Mouse (Mus musculus) cerebral cortex, adult 2 months (tissue): Measurements from ENCODE around the gene Dctn3.

Experiments
- WGBS: fragments of 180-500 bp; shearing (Covaris S2); methylation state at CpG from one replicate; pipeline ENCODE4 v1.1.7; 2018; 5-methylcytosine and 5-hydroxymethylcytosine counted together

Dctn3 gene

GRCm38 (mm10) chr4:41722918-41723351, at the start of gene Dctn3:
TSS of gene Dctn3 (minus strand) at chr4:41723170.
- WGBS = under 1% methylated on average over 27 of the region's 27 CpGs

- 67% methylated on average over 10 of the region's 10 CpGs for WGBS
Observed at GRCm38 (mm10) chr4:41767301-41767700, 44.3 kb upstream of the Dctn3 start.

GRCm38 (mm10) chr4:41763176-41763575, 40.2 kb upstream of the Dctn3 start:
- 40% methylated on average over 4 of the region's 6 CpGs for WGBS

DNA sequence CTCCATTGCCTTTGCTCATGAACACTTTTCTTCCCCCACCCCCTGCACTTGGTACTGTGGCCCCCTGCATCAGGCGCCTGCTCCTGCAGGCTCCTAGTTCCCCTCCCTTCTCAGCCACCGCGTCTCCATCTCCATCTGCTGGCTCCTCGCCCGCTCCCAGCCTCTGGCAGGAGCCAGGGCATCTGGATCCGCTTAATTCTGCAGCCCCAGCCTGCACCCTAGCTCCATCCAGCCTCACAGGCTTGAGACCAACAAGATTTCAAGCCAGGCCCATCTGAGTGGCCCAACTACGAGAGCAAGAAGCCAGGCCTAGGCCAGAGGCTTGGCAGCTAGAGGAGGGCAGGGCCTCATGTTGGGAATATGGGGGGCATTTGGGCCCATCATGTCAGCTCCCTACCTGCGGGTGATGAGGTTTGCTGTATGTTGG, 39.7 kb upstream of the Dctn3 start:
- 36% methylated on average over 8 of the region's 8 CpGs for WGBS

DNA sequence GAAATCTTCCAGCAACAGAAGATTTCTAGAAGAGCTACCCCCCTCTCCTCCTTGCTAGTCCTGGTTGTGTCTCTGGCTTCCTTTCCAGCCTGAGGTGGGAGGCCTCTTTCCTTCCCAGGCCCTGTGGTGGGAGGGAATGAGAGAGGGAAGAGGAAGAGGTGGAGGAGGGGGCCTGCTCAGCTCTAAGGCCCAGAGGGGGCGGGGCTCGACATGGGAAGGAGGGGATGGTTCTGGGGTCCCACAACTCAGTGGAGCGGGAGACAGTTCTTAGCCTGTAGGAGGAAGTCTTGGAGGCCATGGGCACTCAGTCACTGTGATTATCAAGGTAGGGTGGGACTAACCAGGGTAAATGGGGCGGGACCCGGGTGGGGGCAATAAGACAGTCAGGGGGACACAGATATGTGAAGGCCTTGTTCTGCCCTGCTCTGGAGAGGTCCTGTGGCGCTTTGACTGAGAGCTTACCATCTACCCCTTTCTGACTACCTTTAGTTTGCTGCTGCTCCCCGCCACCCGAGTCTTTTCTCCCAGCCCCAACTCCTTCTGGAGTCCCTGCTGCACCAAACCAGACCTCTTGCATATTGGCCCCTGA, 39.2 kb upstream of the Dctn3 start:
- 60% methylated on average over 8 of the region's 8 CpGs for WGBS

GRCm38 (mm10) chr4:41760911-41761310, 37.9 kb upstream of the Dctn3 start:
- WGBS = 56% methylated on average over 4 of the region's 4 CpGs

GRCm38 (mm10) chr4:41760288-41760721, 37.3 kb upstream of the Dctn3 start:
- WGBS = 8% methylated on average over 15 of the region's 15 CpGs

DNA sequence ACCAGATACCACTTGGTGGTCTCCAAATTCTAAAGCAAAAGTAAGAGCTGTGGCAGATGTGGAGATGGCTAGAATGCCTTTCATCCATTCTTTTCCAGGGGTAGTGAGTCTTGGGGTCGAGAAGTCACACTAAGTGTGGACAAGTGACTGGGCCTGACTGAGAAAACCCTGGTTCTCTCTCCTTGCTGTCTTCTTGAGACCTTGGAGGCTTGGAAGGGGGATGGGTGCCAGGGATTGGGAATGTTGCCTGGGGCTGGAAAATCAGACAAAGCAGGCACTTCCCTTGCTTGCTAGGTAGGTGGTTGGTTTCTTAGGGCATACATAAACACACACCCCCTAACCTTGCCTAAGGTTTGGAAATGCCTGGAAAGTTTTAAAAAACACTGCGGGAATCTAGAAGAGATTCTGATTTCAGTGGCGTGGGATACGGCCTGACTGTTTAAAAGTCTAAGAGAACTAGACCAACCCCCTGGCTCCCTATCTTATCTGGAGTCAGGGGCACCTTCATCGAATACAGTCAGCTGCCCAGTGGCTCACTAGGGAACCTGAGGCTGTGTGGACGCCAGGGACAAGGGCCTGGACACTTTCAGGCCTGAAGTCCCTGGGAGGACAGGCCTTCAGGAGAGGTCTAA, 36.8 kb upstream of the Dctn3 start:
- 39% methylated on average over 6 of the region's 6 CpGs for WGBS

- WGBS = 42% methylated on average over 9 of the region's 9 CpGs
Observed at GRCm38 (mm10) chr4:41759206-41759605, 36.2 kb upstream of the Dctn3 start.

GRCm38 (mm10) chr4:41758701-41759100, 35.7 kb upstream of the Dctn3 start:
- 80% methylated on average over 4 of the region's 4 CpGs for WGBS

DNA sequence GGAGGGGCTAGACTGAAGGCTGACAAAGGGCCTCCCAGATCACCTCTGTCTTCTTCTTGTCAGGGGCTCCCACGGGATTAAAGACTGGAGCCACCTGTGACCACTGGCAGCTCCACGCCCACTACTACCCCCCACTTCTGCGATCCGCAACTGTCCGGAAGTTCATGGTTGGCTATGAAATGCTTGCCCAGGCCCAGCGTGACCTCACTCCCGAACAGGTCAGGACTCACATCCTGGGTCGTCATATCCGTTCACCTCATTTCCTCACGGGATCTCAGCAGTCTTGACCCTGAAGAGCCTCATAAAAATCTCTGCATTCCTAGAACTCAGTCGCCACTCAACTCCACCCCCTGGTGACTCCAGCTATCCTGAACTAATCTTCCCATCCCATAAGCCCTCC, 35.1 kb upstream of the Dctn3 start:
- 76% methylated on average over 11 of the region's 11 CpGs for WGBS

- WGBS = 89% methylated on average over 13 of the region's 13 CpGs
Observed at GRCm38 (mm10) chr4:41757321-41757720, 34.4 kb upstream of the Dctn3 start.

GRCm38 (mm10) chr4:41756440-41756839, 33.5 kb upstream of the Dctn3 start:
- 60% methylated on average over 8 of the region's 8 CpGs for WGBS

- under 1% methylated on average over 57 of the region's 57 CpGs for WGBS
Observed at GRCm38 (mm10) chr4:41755338-41756305, 32.7 kb upstream of the Dctn3 start, which contains the start of gene Sigmar1. TSS of gene Sigmar1 (minus strand) at chr4:41756157.

DNA sequence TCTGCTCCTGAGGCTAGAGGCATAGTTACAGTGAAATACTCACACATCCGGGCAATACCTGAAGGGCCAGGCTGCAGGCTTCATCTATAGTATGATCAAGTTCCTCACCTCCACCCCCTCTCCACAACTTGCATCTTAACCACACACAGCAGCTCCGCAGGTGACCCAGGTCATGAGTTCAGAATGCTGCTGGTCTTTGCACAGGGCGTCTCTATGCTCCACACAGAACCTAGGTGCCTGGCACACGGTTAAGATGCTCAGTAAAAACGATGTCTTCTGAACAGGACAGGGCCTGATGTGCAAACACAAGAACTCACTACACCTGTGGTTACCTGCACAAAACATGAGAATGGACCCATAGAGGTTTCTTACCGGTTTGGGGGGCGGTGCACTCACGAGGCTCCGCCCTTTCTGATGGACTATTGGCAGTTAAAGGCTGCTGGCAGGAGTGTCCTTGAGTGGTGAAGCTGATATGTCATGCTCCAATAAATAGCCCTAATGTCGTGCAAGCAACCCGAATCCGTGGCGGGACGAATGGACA, 31.9 kb upstream of the Dctn3 start, which contains the start of gene Galt:
Gene Galt, plus strand, starts transcription at position 432 of the 541 bp plus-strand sequence.
- 13% methylated on average over 14 of the region's 14 CpGs for WGBS

- WGBS = 95% methylated on average over 1 of the region's 1 CpGs
Observed at GRCm38 (mm10) chr4:41745021-41745420, 22.1 kb upstream of the Dctn3 start.

DNA sequence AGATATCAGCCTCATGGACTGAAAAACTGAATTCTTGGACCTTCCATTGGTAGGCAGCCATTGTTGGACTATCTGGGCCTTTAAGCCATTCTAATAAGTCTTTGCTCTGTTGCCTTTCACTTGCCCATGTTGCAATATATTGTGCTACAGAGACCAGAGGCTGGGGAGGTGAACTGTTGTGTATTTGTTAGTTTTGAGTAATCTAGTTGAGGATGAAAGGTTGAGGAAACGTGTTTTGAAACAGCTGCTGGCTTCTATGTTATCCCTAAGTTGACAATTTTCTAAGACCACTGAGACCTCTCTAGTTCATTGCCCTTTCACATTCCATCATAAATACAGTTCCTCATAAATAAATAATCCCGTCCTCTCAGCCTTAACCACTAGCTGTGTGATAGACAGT, 21.2 kb upstream of the Dctn3 start:
- WGBS = 85% methylated on average over 2 of the region's 2 CpGs

DNA sequence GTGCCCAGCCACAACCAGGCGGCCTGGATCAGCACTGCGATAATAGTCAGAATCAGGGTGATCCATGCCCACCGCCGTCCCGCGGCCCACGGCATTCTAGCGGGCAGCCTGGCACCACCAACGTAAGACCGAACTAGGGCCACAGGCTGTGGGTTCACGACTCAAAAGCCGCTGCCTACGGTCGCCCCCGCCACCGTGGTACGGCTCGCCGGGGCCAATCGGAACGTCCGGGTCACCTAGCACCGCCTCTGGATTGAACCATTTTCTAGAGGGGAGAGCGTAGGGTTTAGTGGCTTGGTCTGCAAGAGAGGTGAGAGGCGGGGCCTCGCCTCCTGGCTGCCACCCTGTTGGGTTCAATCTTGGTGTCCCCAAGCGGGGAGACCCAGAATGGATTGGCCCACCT, 18.2 kb upstream of the Dctn3 start:
- under 1% methylated on average over 27 of the region's 27 CpGs for WGBS

GRCm38 (mm10) chr4:41740380-41741157, 17.6 kb upstream of the Dctn3 start:
- WGBS = 1% methylated on average over 48 of the region's 48 CpGs

DNA sequence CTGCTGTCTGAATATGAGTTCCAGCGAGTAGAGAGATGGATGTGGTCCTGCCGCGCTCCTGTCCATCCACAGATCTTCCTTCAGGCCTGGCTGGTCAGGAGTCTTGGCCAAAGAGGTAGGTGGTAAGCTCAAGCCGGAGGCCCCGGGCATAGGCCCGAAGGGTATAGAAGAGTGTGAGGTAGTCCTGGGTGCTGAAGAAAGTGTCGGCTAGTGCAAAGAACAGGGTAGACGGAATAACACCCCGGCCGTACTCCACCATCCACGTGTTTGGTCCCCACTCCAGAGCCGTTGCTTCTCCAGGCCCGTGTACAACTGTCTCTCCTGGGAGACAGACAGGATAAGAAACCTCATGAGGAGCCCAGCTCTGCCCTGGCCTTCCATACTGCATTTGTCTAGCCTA, 16.3 kb upstream of the Dctn3 start:
- WGBS = 86% methylated on average over 13 of the region's 13 CpGs

DNA sequence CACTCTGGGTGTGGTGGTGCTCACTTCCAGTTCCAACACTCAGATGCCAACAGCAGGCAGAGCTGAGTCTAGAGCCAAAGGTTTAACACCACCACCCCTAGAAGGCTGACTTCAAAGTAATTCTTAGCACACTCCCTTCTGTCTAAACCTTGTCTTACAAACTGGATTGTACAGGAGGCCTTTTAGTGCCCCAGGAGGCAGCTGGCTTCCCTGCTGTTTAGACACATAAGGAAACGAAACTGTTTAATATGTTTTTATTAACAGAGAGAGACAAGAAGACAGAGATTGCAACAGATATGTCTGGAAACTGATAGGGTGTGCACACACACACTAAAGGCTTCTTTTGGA, 15.3 kb upstream of the Dctn3 start:
- 50% methylated on average over 1 of the region's 1 CpGs for WGBS
